Mouse (Mus musculus): ENCODE measurements around the gene 2310022A10Rik. TPM values are rescaled to one million over a fixed set of nuclear protein-coding genes. Genes with fewer than 3 reads are reported as not detected.

Gene 2310022A10Rik
- polyA plus RNA-seq (2014; fragmentation: Illumina TruSeq; extraction: RNeasy Lipid Tissue Mini Kit (QIAGEN cat#74804); ENCODE audit: low read depth, low replicate concordance): 2.3 TPM

GRCm38 (mm10) chr7:27552931-27553513, at the start of gene 2310022A10Rik, which contains the start of gene Pld3:
2310022A10Rik (plus strand) TSS chr7:27553233.
Pld3 (minus strand) TSS chr7:27553218.

GRCm38 (mm10) chr7:27522967-27523366, 30.1 kb upstream of the 2310022A10Rik start, which contains the start of gene Hipk4:
Hipk4 (plus strand) TSS chr7:27523267.

GRCm38 (mm10) chr7:27591266-27592216, 38.5 kb downstream of the 2310022A10Rik start, which contains the start of gene Akt2:
Akt2 (plus strand) TSS chr7:27591552.

Other genes starting within 250 kb of the 2310022A10Rik start
- 1.6 TPM for gene Ltbp4, start 215.5 kb upstream of the 2310022A10Rik start, polyA plus RNA-seq (2014; fragmentation: Illumina TruSeq; extraction: RNeasy Lipid Tissue Mini Kit (QIAGEN cat#74804); ENCODE audit: low read depth, low replicate concordance)
- gene Shkbp1, start 197.2 kb upstream of the 2310022A10Rik start, polyA plus RNA-seq (2014; fragmentation: Illumina TruSeq; extraction: RNeasy Lipid Tissue Mini Kit (QIAGEN cat#74804); ENCODE audit: low read depth, low replicate concordance): 0.99 TPM
- not detected for gene Gm20479, start 195.8 kb upstream of the 2310022A10Rik start, polyA plus RNA-seq (2014; fragmentation: Illumina TruSeq; extraction: RNeasy Lipid Tissue Mini Kit (QIAGEN cat#74804); ENCODE audit: low read depth, low replicate concordance)
- not detected for gene Sptbn4, start 105.5 kb upstream of the 2310022A10Rik start, polyA plus RNA-seq (2014; fragmentation: Illumina TruSeq; extraction: RNeasy Lipid Tissue Mini Kit (QIAGEN cat#74804); ENCODE audit: low read depth, low replicate concordance)
- 1.6 TPM for gene Blvrb, start 105.3 kb upstream of the 2310022A10Rik start, polyA plus RNA-seq (2014; fragmentation: Illumina TruSeq; extraction: RNeasy Lipid Tissue Mini Kit (QIAGEN cat#74804); ENCODE audit: low read depth, low replicate concordance)
- 2.0 TPM for gene Sertad3, start 79.5 kb upstream of the 2310022A10Rik start, polyA plus RNA-seq (2014; fragmentation: Illumina TruSeq; extraction: RNeasy Lipid Tissue Mini Kit (QIAGEN cat#74804); ENCODE audit: low read depth, low replicate concordance)
- 0.64 TPM for gene Sertad1, start 66.3 kb upstream of the 2310022A10Rik start, polyA plus RNA-seq (2014; fragmentation: Illumina TruSeq; extraction: RNeasy Lipid Tissue Mini Kit (QIAGEN cat#74804); ENCODE audit: low read depth, low replicate concordance)
- gene Prx, start 53.9 kb upstream of the 2310022A10Rik start, polyA plus RNA-seq (2014; fragmentation: Illumina TruSeq; extraction: RNeasy Lipid Tissue Mini Kit (QIAGEN cat#74804); ENCODE audit: low read depth, low replicate concordance): not detected
- gene Hipk4, start 30.0 kb upstream of the 2310022A10Rik start, polyA plus RNA-seq (2014; fragmentation: Illumina TruSeq; extraction: RNeasy Lipid Tissue Mini Kit (QIAGEN cat#74804); ENCODE audit: low read depth, low replicate concordance): not detected
- 0.82 TPM for gene Pld3, start within 50 bp of the 2310022A10Rik start, polyA plus RNA-seq (2014; fragmentation: Illumina TruSeq; extraction: RNeasy Lipid Tissue Mini Kit (QIAGEN cat#74804); ENCODE audit: low read depth, low replicate concordance)
- 29.2 TPM for gene Akt2, start 38.3 kb downstream of the 2310022A10Rik start, polyA plus RNA-seq (2014; fragmentation: Illumina TruSeq; extraction: RNeasy Lipid Tissue Mini Kit (QIAGEN cat#74804); ENCODE audit: low read depth, low replicate concordance)
- gene Ttc9b, start 100.7 kb downstream of the 2310022A10Rik start, polyA plus RNA-seq (2014; fragmentation: Illumina TruSeq; extraction: RNeasy Lipid Tissue Mini Kit (QIAGEN cat#74804); ENCODE audit: low read depth, low replicate concordance): not detected
- 1.2 TPM for gene Map3k10, start 121.4 kb downstream of the 2310022A10Rik start, polyA plus RNA-seq (2014; fragmentation: Illumina TruSeq; extraction: RNeasy Lipid Tissue Mini Kit (QIAGEN cat#74804); ENCODE audit: low read depth, low replicate concordance)
- 4.0 TPM for gene Zfp607b, start 136.1 kb downstream of the 2310022A10Rik start, polyA plus RNA-seq (2014; fragmentation: Illumina TruSeq; extraction: RNeasy Lipid Tissue Mini Kit (QIAGEN cat#74804); ENCODE audit: low read depth, low replicate concordance)
- 34.3 TPM for gene Zfp60, start 178.2 kb downstream of the 2310022A10Rik start, polyA plus RNA-seq (2014; fragmentation: Illumina TruSeq; extraction: RNeasy Lipid Tissue Mini Kit (QIAGEN cat#74804); ENCODE audit: low read depth, low replicate concordance)